Mouse (Mus musculus): ENCODE measurements around the gene Pnmal1.

Pnmal1 gene

GRCm38 (mm10) chr7:16959539-16960187 lies at the start of gene Pnmal1:
TSS of gene Pnmal1 (plus strand) at chr7:16959679.
- DNase-seq (ENCODE audit: low read depth in 2 of 2, low spot score in 2 of 2): no peak

- DNase-seq (ENCODE audit: low read depth in 2 of 2, low spot score in 2 of 2): no peak
These were observed 49.6 kb upstream of the Pnmal1 start for GRCm38 (mm10) chr7:16909909-16910308.

GRCm38 (mm10) chr7:16911904-16912303 lies 47.6 kb upstream of the Pnmal1 start:
- DNase-seq (ENCODE audit: low read depth in 2 of 2, low spot score in 2 of 2): no peak

GRCm38 (mm10) chr7:16912360-16912759 lies 47.1 kb upstream of the Pnmal1 start:
- no peak for DNase-seq (ENCODE audit: low read depth in 2 of 2, low spot score in 2 of 2)

- peak; percentile 57 to 68 for DNase-seq (ENCODE audit: low read depth in 2 of 2, low spot score in 2 of 2)
These were observed 45.5 kb upstream of the Pnmal1 start for GRCm38 (mm10) chr7:16913806-16914452.

- DNase-seq (ENCODE audit: low read depth in 2 of 2, low spot score in 2 of 2): no peak
These were observed 44.8 kb upstream of the Pnmal1 start for GRCm38 (mm10) chr7:16914453-16915343.

- DNase-seq (ENCODE audit: low read depth in 2 of 2, low spot score in 2 of 2): no peak
These were observed 43.8 kb upstream of the Pnmal1 start for GRCm38 (mm10) chr7:16915461-16916340.

- no peak for DNase-seq (ENCODE audit: low read depth in 2 of 2, low spot score in 2 of 2)
These were observed 42.9 kb upstream of the Pnmal1 start for GRCm38 (mm10) chr7:16916342-16917265.

- no peak for DNase-seq (ENCODE audit: low read depth in 2 of 2, low spot score in 2 of 2)
These were observed 42.0 kb upstream of the Pnmal1 start for GRCm38 (mm10) chr7:16917447-16917846.

GRCm38 (mm10) chr7:16918014-16918413 lies 41.5 kb upstream of the Pnmal1 start:
- no peak for DNase-seq (ENCODE audit: low read depth in 2 of 2, low spot score in 2 of 2)

GRCm38 (mm10) chr7:16918670-16919069 lies 40.8 kb upstream of the Pnmal1 start:
- no peak for DNase-seq (ENCODE audit: low read depth in 2 of 2, low spot score in 2 of 2)

- no peak for DNase-seq (ENCODE audit: low read depth in 2 of 2, low spot score in 2 of 2)
These were observed 39.9 kb upstream of the Pnmal1 start for GRCm38 (mm10) chr7:16919395-16920149.

GRCm38 (mm10) chr7:16920150-16920579 lies 39.3 kb upstream of the Pnmal1 start:
- no peak for DNase-seq (ENCODE audit: low read depth in 2 of 2, low spot score in 2 of 2)

GRCm38 (mm10) chr7:16920818-16921791 lies 38.4 kb upstream of the Pnmal1 start:
- no peak for DNase-seq (ENCODE audit: low read depth in 2 of 2, low spot score in 2 of 2)

- DNase-seq (ENCODE audit: low read depth in 2 of 2, low spot score in 2 of 2): no peak
These were observed 37.6 kb upstream of the Pnmal1 start for GRCm38 (mm10) chr7:16921881-16922335.

- no peak for DNase-seq (ENCODE audit: low read depth in 2 of 2, low spot score in 2 of 2)
These were observed 37.0 kb upstream of the Pnmal1 start for GRCm38 (mm10) chr7:16922360-16922973.

- DNase-seq (ENCODE audit: low read depth in 2 of 2, low spot score in 2 of 2): no peak
These were observed 36.0 kb upstream of the Pnmal1 start for GRCm38 (mm10) chr7:16923283-16924036.
